Mouse (Mus musculus) B cell, adult 2 months (primary cell): ENCODE data around the gene Spaar.
"Not testable (repeated sequence)": the region's sequence is repeated elsewhere in the genome, so short reads cannot be mapped to it uniquely, and the experiment has no call there.

Source experiments
- DNase-seq, 2 experiments: peaks; one replicate each; pipeline ENCODE4 v3.0.0; 2022

The Spaar gene

DNA sequence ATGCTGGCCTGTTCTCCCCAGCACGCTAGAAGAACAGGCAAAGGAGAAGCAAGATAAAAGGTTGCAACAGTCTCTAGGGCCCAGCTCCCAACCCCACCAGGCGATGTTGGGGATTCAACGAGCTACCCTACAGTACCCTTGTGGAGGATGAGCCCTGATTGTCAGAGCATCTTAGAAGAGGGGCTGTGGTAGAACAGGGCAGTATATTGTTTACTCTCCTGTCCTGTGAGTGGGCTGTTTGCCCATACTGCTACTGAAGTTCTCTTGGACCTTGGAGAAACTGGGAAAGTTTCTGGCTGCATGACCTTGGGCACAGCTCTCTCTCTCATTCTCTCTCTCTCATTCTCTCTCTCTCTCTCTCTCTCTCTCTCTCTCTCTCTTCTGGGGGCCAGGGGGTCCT is 708 bp upstream of the Spaar start:
- no peak for DNase-seq

DNA sequence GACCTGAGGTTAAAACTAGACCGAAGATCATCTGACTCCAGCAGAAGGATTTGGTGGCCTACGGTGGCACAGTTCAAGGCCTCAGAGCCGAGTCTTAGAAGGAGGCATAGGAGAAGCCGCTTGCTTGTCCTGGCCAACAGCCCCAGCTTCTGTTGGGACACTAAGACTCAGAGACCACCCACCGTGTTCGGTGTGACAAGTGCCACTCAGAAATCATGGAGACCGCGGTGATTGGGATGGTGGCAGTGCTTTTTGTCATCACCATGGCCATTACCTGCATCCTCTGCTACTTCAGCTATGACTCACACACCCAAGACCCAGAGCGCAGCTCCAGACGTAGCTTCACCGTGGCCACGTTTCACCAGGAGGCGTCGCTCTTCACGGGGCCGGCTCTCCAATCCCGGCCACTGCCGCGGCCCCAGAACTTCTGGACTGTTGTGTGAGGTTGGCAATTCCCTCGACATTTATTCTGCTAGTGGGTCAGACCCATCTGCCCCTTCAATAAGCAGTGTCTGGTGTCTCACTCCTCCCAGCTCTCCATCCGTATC is 990 bp downstream of the Spaar start:
- no peak for DNase-seq

DNA sequence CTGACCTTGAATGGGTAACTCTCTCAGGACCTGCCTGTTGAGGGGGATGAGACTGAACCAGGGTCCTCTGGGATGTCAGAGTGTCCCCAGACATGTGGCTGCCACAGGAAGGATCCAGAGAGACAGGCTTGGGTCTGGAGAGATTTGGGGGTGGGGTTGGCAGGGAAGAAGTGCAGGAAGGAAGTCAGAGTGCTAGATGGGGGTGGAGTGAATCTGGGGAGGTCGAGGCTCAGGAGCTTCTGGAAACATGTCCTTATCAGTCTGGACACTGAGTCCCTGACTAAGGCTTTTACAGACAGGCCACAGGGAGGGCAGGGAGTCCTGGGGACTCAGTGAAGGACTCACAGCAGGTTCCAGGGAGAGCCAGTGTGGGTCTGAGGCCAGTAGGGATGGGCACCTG is 2.3 kb downstream of the Spaar start:
- DNase-seq, result no peak

DNA sequence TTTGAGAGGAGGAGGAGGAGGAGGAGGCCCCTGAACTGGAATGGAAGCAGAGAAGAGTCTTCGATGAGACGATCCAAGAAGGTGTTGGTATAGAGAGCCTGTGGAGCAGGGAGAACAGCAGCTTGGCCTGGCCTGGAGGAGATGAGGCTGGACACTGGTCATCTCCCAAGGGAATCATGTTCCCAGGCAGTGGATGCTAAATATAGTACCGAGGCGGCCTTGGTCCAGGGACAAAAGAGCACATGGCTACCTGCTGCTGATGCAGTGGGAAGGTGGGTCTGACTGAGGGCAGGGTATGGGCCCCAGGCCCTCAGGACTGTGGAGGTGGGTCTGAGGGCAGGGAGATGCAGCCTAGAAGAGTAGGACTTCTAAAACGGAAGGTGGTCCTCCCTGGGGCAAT is 3.4 kb downstream of the Spaar start:
- DNase-seq, result no peak

DNA sequence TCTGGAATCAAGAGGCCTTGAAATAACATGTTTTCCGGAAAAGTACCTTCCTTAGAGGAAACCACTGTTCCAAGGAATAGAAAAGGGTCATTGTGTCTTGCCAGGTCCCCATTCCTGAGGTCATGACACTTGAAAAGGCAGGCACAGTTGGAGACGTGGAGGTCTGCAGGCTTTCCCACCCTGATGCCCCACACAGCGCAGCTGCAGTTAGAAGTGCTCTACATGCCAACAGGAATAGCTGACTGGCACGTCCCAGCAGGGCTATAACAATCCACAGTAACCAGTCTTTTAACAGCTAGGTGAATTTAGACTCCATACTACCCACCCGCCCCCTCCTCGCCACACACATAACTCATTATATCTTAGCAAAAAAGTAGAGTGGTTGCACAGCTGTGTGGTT is 7.3 kb downstream of the Spaar start:
- no peak for DNase-seq

DNA sequence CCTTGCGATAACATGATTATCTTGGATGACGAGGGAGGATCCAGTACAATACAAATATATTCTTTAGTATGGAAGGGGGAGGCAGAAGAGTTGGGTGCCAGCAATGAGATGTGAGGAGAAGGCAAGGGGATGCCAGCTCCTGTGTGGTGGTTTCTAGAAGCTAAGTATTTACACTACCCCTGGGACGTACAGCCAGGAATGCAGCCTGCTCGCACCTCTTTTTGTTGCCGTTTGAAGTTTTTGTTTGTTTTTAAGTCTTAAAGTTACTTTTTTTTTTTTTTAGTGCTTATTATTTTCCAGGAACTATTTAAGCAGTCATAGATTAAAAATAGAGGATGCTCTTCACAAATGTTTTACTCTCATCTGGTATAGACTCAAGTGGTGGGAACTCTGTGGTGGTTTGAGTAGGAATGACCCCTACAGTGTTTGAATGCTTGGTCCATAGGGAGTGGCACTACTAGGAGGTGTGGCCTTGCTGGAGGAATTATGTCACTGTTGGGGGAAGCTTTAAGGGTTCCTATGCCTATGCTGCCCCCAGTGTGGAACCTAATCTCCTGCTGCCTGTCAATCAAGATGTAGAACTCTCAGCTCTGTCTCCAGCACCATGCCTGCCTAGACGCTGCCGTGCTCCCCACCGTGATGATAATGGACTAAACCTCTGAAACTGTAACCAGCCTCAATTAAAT is 9.3 kb downstream of the Spaar start:
- DNase-seq, result no peak

DNA sequence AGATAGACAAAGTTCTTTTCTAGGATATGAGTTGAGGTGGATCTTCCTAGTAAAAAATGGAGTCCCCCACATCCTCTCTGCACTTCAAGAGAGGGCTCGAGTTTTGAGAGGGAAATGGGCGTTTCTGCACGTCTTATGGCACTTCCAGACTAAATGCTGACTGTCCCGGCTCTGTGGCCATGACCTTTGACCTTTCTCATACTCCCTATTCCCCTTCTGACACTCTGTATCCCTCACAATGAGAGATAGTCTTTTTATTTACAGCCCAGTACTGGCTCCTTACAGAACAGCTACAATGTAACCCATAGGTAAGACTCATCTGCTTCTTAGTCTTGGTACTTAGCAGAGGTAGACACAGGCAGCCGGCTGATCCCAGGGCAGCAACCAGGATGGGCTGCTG is 11.7 kb downstream of the Spaar start:
- DNase-seq, result no peak

DNA sequence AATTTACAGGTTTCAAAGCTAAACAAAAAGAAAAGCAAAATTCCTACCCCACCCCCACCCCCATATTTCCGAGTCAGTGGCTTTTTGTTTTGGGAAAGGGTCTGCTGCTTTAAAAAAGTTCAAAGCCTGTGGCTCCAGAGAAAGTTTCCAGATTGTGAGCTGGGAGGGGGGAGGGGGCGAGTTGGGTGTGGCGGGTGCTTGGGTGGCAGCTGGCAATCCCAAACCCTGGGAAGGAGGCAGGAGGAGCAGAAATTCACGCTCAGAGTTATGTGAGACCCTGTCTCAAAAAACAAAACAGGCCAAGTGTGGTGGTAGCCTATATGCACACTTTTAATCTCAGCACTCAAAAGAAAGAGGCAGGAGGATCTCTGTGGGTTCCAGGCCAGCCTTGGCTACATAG is 12.8 kb downstream of the Spaar start:
- no peak for DNase-seq

DNA sequence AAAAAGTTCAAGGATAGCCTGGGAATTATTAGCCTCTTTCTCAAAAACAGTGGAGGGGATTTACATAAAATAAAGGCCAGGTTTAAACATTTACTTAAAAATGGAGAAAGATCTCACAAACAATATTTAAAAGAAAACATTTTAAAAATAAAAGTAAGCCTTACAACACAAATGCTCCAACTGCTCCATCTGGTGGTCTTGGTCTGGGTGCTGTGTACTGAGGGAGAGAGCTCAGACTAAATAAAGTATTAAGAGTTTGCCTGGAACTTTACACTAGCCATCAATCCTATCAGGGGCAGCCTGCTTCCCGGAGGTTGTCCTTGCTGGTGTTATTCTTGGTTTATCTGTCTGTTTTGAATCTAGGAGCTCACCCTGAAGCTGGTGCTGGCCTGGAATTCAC is 13.3 kb downstream of the Spaar start:
- no peak for DNase-seq

DNA sequence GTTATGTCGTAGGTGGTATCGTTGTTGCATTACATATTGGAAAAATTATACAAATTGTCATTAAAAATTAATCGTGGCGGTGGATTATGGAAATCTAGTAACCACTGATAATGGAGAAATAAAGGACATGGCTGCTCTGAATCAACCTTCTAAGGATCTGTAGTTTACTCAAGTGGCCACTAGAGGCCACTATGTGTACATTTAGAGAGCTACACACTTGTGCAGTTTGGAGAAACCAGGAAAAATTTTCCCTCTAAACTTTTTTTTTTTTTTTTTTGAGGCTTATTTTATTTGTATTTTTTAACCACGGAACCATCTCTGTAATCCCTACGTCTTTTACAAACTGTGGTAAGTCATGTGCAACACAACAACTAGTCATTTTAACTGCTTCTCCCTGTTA is 15.4 kb downstream of the Spaar start:
- DNase-seq, result no peak

DNA sequence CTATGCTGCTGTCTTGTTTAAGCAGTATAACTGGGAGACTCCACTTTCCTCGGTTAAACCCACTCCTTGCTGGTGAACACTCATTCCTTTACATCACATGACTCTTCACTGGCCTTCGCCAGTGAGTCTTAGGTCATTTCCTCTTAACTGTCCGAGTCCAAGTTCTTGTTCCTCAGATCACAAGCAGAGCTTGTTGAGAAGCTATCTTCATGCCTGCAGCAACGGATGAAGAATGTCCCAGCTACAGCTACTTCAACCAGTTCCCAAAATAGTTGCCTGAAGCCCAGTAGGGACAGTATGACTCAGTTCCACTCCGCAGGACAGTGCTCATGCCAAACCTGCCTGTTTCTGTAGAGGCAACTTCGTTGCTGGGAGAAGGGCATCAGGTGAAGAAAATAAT is 27.4 kb downstream of the Spaar start:
- no peak for DNase-seq

DNA sequence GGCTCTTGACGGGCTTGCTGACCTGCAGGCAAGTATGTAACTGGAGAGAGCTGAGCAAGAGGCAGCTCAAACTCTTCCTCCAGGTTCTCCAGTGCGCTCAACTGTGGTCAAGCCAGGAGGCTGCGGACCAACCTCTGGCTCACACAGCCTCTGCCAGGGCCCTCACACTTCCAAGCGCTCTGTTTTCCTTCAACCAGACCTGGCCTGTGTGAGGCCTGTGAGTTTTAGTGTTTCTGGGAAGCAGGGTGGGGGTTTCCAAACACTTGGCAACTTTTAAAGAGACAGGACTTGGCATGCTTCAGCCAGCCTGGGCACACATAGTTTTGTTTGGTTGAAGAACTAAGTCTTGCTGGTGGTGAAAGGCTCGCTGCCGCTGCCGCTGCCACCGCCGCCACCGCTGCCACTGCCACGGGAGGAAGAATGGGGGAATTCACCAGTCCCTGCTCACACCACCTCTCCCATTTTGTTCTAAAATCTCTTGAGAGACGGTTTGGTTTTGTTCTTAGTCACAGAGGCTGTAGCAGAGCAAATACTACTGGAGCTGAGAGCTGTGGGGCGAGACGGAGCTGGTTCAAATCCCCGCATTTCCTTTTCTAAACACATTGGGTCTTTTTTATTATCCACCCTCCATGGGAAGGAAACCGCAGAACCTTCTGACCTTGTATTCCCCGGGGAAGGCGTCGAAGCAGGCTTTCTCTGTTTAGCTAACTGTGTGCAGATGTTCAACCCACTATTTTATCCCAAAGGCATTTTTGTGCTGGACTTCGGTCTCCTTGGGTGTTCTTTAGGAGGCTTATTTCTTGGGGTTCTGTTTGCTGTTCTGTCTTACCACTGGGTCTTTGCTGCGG is 30.0 kb downstream of the Spaar start:
- DNase-seq, result no peak

DNA sequence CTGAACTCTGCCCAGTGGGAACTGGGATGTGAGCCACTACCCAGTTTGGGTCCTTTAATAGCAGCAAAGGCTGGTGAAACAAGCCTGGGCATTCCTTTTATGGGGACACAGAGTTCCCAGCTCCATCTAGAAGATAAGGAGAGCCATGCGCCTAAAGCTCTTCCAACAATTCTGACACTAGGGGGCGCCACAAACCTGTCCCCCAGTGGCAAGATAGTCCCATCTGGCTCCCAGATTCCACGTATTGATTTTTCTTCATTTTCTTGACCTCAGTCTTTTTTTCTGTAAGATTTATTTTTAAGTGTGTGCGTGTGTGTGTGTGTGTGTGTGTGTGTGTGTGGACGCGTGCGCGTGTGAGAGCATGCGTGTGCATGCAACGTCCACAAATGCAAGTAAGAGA is 30.6 kb downstream of the Spaar start:
- peak; percentile 18 to 20 for DNase-seq

DNA sequence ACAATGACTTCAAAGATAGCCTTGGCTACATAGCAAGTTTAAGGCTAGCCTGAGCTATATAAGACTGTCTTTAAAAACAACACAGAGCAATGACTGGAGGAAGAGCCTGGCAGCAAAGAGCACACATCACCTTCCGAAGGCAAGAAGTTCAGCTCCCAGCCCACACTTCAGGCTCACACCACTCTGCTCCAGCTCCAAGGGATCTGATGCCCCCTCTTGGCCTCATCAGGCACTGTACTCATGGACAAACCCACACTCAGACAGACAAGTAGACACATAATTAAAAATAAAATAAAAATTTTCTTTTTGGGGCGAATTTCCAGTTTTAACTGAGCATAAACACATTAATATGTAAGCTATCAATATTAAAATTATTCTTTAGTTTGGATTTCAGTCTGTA is 31.5 kb downstream of the Spaar start:
- DNase-seq, result no peak

DNA sequence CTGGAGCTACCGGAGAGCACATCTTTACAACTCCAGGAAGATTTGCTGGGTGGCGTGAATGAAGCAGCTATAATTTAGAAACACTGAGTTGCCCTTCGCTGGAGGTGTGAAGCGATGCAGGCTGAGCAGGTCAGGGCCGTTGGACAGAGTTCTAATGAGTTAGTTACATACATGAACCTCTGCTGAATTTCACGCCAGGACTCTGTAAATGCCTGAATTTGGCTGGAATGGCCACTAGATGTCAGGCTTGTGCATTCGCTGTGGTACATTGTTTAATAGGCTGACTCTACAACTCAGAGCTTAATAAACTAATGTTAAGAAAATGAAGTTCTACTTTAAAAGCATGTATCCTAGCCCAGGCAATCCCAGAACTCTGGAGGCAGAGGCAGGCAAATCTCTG is 33.6 kb downstream of the Spaar start:
- DNase-seq, result peak; percentile 35 to 38

DNA sequence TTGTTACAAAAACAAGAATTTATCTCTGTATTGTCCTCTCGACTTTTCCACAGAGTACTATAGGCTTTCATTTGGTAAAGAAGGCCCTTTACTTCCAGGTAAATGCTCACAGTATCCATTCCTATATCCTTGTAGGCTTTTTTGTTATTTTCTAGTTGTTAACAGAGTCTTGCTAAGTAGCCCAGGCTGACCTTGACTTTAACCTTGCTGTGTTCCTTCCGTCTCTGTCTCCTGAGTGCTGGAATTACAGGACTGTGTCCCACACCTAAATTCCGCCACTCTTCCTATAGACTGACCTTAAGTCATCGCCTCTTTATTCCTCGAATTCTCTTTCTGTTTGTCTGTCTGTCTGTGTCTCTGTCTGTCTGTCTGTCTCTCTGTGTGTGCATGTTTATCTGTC is 38.5 kb downstream of the Spaar start:
- DNase-seq, result no peak

DNA sequence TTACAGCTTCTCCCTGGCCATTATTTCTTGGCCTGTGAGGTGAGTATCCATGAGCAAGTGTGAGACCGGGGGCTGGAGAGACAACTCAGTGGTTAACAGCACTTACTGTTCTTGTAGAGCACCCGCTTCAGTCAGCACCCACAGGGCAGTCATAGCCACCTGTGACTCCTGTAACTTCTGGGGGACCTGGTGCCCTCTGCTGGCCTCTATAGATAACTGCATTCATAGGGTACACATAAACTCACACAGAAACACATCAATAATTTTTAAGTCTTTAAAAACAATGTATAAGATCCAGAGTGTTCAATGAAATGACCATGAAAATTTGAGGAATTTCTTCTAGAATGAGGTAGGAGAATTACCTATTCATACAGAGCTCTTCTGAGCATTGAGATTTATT is 39.5 kb downstream of the Spaar start:
- no peak for DNase-seq

DNA sequence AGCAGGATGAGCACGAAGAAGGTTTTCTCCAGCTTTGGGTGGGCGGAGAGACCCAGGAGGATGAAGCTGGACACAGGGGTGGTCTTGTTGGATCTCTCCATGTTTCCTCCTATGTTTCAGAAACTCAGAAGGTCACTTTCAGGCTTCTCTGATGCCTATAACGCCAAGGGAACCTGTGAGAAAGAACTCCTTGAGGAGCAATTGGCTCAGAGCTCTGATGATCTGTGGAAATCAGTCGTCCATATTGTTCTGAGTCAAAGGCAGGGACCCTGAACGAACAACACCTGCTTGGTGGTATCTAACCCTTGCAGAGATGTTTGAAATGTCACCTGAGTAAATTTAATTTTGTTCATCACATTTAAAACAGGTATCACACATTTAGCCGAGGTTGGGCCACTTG is 41.1 kb downstream of the Spaar start, which contains the start of gene Olfr159:
Gene Olfr159 (minus strand): TSS at position 101 of the 400 bp plus-strand sequence.
- DNase-seq, result no peak

DNA sequence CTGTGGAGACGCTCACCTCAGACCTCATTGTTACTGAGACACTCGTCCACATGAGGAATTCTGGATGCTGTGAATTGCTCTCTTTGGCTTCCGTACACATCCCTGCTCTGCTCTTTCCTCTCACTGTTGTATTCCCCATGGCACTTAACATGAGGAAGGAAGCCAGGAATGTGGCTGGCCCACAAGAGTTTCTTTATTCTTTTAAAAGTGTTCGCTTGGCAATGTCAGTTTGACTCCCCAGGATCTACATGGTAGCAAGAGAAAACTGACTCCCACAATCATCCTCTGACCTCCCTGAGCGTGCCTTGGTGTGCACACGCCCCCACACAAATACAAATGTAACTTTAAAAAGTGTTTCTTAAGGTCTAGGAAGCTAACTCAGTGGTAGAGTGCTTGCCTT is 41.8 kb downstream of the Spaar start:
- no peak for DNase-seq

DNA sequence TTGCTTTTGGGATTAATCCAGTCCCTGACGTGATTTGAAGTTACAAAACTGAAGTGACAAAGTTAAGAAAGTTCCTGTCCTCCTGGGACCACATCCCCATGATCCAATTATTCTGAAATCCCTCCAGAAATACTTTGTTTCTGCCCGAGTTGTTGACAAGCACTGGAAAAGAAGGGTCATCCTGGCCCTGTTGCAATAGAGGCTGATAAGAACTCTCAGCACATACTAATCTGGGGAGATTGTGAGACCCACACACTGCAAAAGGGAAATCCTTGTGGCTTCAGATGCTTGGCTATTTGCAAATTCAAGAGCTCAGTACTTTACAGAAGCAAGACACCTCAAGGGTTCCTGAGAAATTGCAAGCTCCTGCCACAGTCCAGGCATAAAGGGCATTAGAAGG is 42.5 kb downstream of the Spaar start:
- DNase-seq, result no peak

DNA sequence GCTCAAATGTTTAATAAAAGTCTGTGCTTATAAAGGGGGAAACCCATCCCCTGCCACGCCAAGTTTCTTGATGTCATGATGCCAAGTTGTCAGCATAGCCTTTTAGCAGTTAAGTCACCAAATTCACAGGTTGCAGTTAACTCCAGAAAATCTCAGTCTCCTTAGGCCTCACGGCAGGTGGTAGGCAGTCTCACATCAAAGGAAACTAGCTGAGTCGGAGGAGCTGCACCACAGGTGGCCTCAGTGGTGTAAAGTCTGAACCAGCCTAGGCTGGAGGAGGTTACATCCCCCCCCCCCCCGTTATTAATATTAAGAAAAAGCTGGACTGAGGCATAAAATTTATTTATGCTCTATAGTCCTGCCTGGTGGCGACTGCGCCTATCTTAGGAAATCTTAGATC is 65.5 kb downstream of the Spaar start:
- DNase-seq, result no peak

DNA sequence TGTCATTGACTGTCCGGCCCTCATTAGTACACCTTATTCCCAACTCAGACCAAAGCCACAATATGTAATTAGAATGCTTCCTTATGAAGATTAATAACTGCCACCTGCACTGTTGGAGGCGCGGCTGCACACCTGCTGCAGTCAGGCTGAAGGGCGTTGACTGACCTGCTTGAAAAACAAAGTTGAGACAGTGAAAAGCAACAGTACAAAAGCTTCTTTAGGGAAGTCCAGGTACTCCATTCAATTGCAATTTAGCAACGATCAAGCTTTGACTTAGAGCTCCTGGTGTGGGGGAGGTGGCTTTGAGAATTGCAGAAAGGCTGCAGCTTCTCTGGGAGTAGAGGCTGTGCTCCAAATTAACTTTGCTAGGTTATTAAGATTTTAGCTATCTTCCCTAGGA is 66.0 kb downstream of the Spaar start:
- not testable (repeated sequence) for DNase-seq

DNA sequence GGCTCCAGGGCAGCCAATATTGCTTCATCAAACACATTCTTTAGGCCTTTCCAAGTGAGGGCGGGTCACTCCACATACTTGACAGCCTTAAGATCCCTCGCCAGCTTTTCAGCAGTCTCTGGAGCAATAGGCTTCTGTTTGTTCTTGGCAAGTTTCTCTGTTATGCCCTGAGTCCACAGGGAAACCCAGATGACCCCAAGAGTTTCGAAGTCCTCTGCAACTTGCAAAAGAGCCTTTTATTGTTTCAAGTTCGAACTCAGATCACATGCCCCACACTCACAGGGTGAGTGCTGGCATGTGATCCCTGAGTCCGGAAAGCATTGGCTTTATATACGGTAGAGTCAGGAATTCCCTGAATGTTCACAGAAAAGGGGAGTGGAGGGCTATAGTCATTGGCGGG is 69.1 kb downstream of the Spaar start:
- no peak for DNase-seq
